Mouse (Mus musculus) kidney, embryonic 15.5 days (tissue): ENCODE measurements at regions not wholly inside any gene's neighbourhood (a gene's known extent, or its start where the extent isn't known, plus 50 kb on each side); places are given as distances from the start of the nearest gene placed in this dataset.

Source experiments
- ATAC-seq: fragments of 200-750 bp; cut with Nextera tagmentation; replicated peaks from 2 replicates; pipeline ENCODE4 v1.8.0; 2017; ENCODE audit warnings: moderate TSS enrichment; ENCODE audit not compliant: low FRiP score
- H3K27ac ChIP-seq: fragments of 300-500 bp; sonication (generic); 2 replicates; pipeline ENCODE4 v1.5.1; 2015; ENCODE audit warnings: mild to moderate bottlenecking, inconsistent platforms
- H3K27me3 ChIP-seq: fragments of 300-500 bp; sonication (generic); 2 replicates; pipeline ENCODE4 v1.6.1; 2015; ENCODE audit warnings: inconsistent platforms
- H3K36me3 ChIP-seq: fragments of 300-500 bp; sonication (generic); 2 replicates; pipeline ENCODE4 v1.6.1; 2015; ENCODE audit warnings: inconsistent platforms
- H3K4me1 ChIP-seq: fragments of 300-500 bp; sonication (generic); 2 replicates; pipeline ENCODE4 v1.6.1; 2015; ENCODE audit warnings: inconsistent platforms
- H3K4me2 ChIP-seq: fragments of 300-500 bp; sonication (generic); 2 replicates; pipeline ENCODE4 v1.6.1; 2015; ENCODE audit warnings: moderate library complexity, mild to moderate bottlenecking, inconsistent platforms
- H3K4me3 ChIP-seq: fragments of 300-500 bp; sonication (generic); replicated peaks from 2 replicates; pipeline ENCODE4 v1.5.1; 2015; ENCODE audit warnings: mild to moderate bottlenecking, inconsistent platforms
- H3K9ac ChIP-seq: fragments of 300-500 bp; sonication (generic); 2 replicates; pipeline ENCODE4 v1.6.1; 2015; ENCODE audit warnings: mild to moderate bottlenecking, inconsistent platforms
- H3K9me3 ChIP-seq: fragments of 300-500 bp; sonication (generic); replicated peaks from 2 replicates; pipeline ENCODE4 v1.6.1; 2016; ENCODE audit warnings: inconsistent platforms
- WGBS: fragments of 180-500 bp; shearing (Covaris S2); methylation state at CpG from one replicate; pipeline ENCODE4 v1.1.7; 2015; ENCODE audit warnings: mixed read lengths; 5-methylcytosine and 5-hydroxymethylcytosine counted together

DNA sequence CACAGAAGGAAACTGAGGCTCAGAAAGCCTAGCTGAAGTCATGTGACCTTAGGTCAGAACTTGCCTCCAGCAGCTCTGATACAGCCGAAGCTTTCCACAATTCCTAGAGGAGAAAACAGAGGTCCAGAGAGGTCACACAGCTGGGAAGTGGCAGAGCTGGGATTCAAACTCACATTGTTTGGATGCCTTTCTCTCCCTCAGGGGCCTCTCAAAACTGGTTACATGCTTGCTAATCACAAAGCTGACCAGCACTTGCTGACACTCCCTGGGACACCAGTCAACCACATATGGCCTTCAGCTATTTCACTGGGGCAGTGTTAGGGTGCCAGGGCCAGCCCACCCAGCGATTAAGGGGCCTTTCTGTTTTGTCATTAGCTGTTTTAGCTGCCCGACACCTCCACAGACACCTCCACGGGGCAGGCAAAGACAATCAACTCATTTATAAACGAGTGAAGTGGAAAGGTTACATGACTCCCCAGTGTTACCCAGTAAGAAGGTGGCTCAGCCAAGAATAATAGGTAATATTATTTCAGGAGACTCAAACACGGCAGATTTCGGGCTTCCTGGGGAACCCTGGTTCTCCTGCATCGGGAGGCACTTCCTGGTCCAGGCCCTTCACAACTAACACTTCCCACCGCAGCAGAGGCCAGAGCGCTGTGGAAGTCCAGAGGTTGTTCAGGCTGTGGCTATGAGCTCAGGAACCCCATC lies 71.4 kb downstream of the 2410131K14Rik start:
- no peaks in the 10 kb centered on the region for H3K9me3 ChIP-seq
- no peak for ATAC-seq
- no peak overlapping the region for H3K4me3 ChIP-seq
- peaks cover 33% of the 10 kb centered on the region for H3K27me3 ChIP-seq
- no peaks in the 10 kb centered on the region for H3K36me3 ChIP-seq
- no peak overlapping the region for H3K9ac ChIP-seq
- H3K4me2 ChIP-seq, result no peak overlapping the region
- 25% methylated on average over 10 of the region's 10 CpGs for WGBS
- H3K4me1 ChIP-seq, result peaks cover 11% of the 10 kb centered on the region
- no peak overlapping the region for H3K27ac ChIP-seq

GRCm38 (mm10) chr5:118318073-118318472 lies 73.0 kb downstream of the 2410131K14Rik start:
- H3K4me1 ChIP-seq, result peaks cover 22% of the 10 kb centered on the region
- no peak overlapping the region for H3K4me2 ChIP-seq
- no peak overlapping the region for H3K9ac ChIP-seq
- WGBS, result 74% methylated on average over 5 of the region's 5 CpGs
- peaks cover 33% of the 10 kb centered on the region for H3K27me3 ChIP-seq
- H3K36me3 ChIP-seq, result no peaks in the 10 kb centered on the region
- no peak for ATAC-seq
- H3K4me3 ChIP-seq, result no peak overlapping the region
- H3K27ac ChIP-seq, result no peak overlapping the region
- no peaks in the 10 kb centered on the region for H3K9me3 ChIP-seq

DNA sequence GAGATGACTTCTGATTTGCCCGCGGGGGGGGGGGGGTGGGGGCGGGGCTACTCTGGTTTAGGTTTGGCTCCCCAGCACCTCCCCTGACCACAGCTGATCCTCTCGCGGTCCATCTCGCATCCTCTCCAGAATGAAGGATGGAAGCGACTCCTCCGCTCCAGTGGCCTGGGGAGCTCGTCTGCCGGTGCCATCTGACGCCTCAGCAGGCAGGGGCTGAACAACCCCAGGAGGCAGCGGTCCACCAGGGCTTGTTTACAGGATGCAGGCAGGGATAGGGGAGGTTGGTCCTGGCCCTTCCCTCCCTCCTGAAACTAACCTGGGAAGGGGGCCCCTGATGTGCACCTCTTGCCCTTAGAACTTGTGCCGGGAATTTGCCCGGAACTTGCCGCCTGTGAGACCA lies 73.9 kb downstream of the 2410131K14Rik start:
- no peak for ATAC-seq
- Histone ChIP-seq H3K4me3 (no peak overlapping the region), H3K27me3 (peaks cover 32% of the 10 kb centered on the region), H3K36me3 (no peaks in the 10 kb centered on the region), H3K9me3 (no peaks in the 10 kb centered on the region), H3K4me2 (peak overlapping the region; percentile 35), H3K9ac (no peak overlapping the region), H3K4me1 (peaks cover 22% of the 10 kb centered on the region), H3K27ac (no peak overlapping the region)
- WGBS, result 9% methylated on average over 15 of the region's 15 CpGs

DNA sequence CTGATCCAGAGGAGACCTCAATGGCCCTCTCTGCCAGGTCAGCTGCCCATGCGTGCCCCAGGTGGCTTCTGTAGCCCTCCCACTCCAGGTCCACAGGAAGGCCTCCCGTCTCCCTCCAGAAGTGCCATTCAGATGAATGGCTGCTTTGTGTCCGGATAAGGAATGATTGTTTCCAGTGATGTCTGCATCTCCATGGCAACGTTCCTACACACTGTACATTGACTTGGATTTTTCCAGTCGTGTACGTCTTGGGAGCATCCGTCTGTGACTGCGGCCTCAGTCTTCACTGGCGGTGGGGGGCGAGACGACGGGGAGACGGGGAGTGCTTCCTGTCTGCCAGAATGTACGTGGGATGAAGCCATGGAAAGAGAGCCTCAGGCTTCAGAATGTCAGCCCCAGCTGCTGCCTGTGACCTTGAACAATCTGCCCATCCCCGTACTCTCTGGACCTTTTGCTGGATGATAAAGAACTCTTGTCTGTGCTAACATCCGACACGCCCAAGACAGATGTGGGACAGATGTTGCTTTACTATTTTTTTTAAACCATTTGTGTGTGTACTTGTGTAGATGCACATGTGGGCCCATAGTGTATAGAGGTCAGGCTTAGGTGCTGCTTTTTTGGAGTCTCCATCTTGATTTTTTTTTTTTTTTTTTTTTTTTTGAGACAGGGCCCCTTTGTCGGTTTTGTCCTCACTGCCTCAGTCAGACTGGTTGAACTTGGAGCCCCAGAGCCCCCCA lies 76.9 kb downstream of the 2410131K14Rik start:
- H3K27me3 ChIP-seq, result peaks cover 39% of the 10 kb centered on the region
- ATAC-seq, result peak; percentile 70; the same call in 1 of the 2 replicates
- no peak overlapping the region for H3K9ac ChIP-seq
- peaks cover 26% of the 10 kb centered on the region for H3K4me1 ChIP-seq
- 14% methylated on average over 18 of the region's 18 CpGs for WGBS
- no peak overlapping the region for H3K4me2 ChIP-seq
- H3K9me3 ChIP-seq, result no peaks in the 10 kb centered on the region
- no peak overlapping the region for H3K4me3 ChIP-seq
- H3K36me3 ChIP-seq, result no peaks in the 10 kb centered on the region
- no peak overlapping the region for H3K27ac ChIP-seq

GRCm38 (mm10) chr5:118323151-118323550 lies 78.1 kb downstream of the 2410131K14Rik start:
- 82% methylated on average over 2 of the region's 2 CpGs for WGBS
- peaks cover 36% of the 10 kb centered on the region for H3K4me1 ChIP-seq
- no peaks in the 10 kb centered on the region for H3K9me3 ChIP-seq

DNA sequence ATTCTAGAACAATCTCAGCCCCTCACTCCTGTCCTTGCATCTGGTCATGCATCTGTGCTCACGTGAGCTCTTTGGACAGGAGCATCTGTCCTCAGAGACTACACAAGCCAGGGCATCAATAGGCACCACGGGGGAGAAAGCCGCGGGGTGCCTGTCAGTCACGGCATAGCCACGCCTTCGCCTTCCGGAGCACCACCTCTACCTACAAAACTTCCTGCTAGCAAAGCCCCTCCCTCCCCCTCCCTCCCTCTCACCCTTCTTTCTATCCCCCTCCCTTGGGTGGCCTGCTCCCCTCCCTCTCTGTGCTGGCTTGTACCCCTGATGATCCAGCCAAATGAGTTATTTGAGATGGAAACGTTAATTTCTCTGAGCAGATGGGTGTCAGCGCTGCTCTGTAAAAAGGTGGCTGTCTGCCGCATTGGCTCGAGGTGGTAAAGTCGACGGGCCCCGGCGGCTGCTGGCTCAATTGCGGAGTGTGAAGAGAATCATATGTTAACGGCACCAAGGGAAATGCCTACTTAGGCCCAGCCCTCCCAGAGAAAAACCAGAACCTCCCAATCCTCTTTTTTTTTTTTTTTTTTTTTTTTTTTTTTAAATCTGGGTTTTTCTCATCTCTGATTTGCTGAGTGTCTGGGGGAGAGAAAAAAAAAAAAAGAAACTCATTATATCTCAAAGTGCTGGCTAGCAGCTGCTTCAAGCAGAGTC lies 82.0 kb downstream of the 2410131K14Rik start:
- Histone ChIP-seq H3K4me1 (peaks cover 38% of the 10 kb centered on the region), H3K27me3 (peaks cover 41% of the 10 kb centered on the region), H3K36me3 (no peaks in the 10 kb centered on the region), H3K9ac (no peak overlapping the region), H3K4me2 (peak overlapping the region; percentile 60), H3K4me3 (peak overlapping the region; percentile 30), H3K9me3 (no peaks in the 10 kb centered on the region), H3K27ac (no peak overlapping the region)
- 0 out of 2 replicates have a peak, but pooled peaks have one; percentile 23 for ATAC-seq
- under 1% methylated on average over 18 of the region's 18 CpGs for WGBS

More at GRCm38 (mm10) chr5:118323151-118323550, 78.1 kb downstream of the 2410131K14Rik start:
- Histone ChIP-seq H3K27me3 (peaks cover 30% of the 10 kb centered on the region), H3K36me3 (no peaks in the 10 kb centered on the region), H3K4me2 (no peak overlapping the region), H3K9ac (no peak overlapping the region), H3K27ac (no peak overlapping the region), H3K4me3 (no peak overlapping the region)
- no peak for ATAC-seq

DNA sequence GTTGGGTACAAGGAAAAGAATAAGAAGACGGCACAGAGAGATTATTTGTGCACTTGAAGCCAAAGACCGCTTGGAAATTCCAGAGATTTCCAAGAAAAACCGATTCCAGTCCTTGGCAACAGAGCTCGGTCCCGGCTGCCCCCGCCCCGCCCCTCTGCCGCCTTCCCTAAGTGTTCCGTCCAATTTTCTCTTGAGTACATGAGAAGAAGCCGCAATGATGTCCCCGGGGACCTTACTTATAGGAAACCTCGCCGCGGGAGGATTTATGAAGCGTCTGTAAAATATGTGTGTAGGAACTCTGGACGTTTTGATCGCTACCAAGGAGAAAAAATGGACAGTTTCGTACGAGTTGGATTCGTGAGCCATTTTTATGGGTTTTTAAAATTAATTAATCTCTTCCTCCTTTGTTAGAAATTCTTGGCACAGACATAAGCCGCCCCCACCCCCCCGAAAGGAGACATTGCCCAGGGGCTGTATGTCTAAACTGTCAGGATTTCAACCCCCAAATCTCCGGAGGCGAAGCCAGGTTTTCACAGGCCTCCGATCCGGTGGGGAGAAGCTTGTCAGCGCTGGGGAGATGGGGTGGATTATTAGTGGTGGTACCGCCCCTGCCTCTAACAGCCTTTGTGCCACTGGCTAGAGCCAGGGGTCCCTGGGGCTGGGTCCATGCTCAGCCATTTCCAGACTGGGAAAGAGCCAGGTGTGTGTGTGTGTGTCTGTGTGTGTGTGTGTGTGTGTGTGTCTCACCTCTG lies 83.1 kb downstream of the 2410131K14Rik start:
- no peak for ATAC-seq
- WGBS, result 3% methylated on average over 28 of the region's 28 CpGs
- H3K9ac ChIP-seq, result no peak overlapping the region
- H3K27ac ChIP-seq, result no peak overlapping the region
- peaks cover 39% of the 10 kb centered on the region for H3K4me1 ChIP-seq
- peak overlapping the region; percentile 30 for H3K4me3 ChIP-seq
- H3K27me3 ChIP-seq, result peaks cover 45% of the 10 kb centered on the region
- no peaks in the 10 kb centered on the region for H3K9me3 ChIP-seq
- peak overlapping the region; percentile 60 for H3K4me2 ChIP-seq
- H3K36me3 ChIP-seq, result no peaks in the 10 kb centered on the region

DNA sequence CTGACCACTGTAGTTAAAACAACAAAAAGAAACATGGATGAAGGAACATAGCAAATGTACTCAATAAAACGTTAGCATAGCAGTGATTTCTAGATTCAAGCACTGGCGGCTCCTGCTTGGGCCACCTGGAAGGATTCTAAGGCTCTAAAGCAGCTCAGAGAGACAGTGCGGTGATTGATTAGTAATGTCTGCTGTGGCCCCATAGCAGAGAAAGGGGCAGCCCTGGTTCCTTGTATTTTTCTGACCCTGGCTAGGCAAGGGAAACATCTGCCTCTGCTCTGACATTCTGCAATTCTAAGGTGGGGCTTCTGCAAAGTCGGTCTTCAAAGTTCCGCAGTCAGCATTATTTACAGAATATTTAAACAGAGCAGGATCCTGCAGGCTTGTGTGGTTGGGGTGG lies 84.1 kb downstream of the 2410131K14Rik start:
- Histone ChIP-seq H3K27me3 (peaks cover 53% of the 10 kb centered on the region), H3K9ac (no peak overlapping the region), H3K4me3 (no peak overlapping the region), H3K4me2 (no peak overlapping the region), H3K4me1 (peaks cover 39% of the 10 kb centered on the region), H3K36me3 (no peaks in the 10 kb centered on the region), H3K9me3 (no peaks in the 10 kb centered on the region), H3K27ac (no peak overlapping the region)
- WGBS, result 70% methylated on average over 5 of the region's 5 CpGs
- no peak for ATAC-seq

DNA sequence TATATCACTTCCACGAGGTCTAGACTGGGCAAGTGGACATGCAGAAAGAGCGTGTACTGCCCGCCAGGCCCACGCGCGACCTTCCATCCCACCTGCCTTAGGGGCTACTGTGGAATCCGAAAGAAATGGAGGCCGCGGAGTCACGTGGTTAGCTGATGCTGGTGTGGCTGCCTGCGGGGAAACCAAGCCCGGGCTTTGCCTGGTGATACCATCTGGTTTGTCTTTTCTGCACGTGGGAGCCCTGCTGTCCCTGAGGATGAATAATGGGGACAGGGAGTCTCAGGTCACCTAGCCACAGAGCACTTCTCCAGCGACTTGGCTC lies 86.2 kb downstream of the 2410131K14Rik start:
- H3K4me3 ChIP-seq, result peak overlapping the region; percentile 41
- no peaks in the 10 kb centered on the region for H3K9me3 ChIP-seq
- H3K4me1 ChIP-seq, result peaks cover 39% of the 10 kb centered on the region
- peak; percentile 31; the same call in 1 of the 2 replicates for ATAC-seq
- H3K27ac ChIP-seq, result no peak overlapping the region
- no peak overlapping the region for H3K9ac ChIP-seq
- WGBS, result 15% methylated on average over 14 of the region's 14 CpGs
- H3K27me3 ChIP-seq, result peaks cover 51% of the 10 kb centered on the region
- H3K36me3 ChIP-seq, result no peaks in the 10 kb centered on the region
- H3K4me2 ChIP-seq, result peak overlapping the region; percentile 79

DNA sequence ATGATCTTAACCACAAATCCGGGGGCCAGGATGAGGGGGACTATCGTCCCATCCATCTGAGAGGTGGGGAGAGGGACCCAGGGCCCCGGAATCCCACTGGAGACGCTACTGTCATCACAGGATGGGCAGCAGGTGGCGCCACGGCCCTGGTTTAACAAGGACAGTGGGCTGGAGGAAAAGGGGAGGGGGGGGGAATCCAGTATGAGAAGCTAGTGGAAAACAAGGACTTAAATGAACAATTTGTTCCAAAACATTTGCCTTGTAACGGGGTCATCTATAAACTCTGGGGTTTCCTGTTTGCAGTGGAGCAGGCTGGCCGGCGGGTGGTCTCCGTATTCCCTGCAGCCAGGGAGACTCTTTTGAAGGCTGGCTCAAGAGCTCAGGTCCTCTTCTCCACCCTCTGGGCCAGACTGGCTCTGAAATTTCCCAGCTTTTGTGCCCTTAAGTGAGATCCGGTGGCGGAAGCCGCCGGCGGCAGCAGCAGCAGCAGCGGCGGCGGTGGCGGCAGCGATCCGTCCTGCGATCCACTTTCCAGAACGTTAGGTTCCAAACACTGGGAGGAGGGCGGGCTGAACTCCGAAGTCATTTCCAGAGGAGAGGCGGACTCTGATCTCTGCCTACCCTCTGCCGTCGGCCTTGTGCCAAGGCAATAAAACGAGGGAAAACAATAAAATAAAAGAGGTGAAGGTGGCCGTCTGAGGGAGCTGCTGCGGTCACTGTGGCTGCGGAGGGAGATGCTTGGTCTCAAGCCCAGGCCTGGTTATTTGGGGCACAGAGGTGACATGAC lies 86.8 kb downstream of the 2410131K14Rik start:
- Histone ChIP-seq H3K27me3 (peaks cover 47% of the 10 kb centered on the region), H3K9ac (peak overlapping the region; percentile 41), H3K36me3 (no peaks in the 10 kb centered on the region), H3K4me2 (peak overlapping the region; percentile 79), H3K4me3 (peak overlapping the region; percentile 41), H3K4me1 (peaks cover 36% of the 10 kb centered on the region), H3K27ac (peak overlapping the region; percentile 91), H3K9me3 (no peaks in the 10 kb centered on the region)
- WGBS, result under 1% methylated on average over 32 of the region's 32 CpGs
- peak; percentile 65 for ATAC-seq

GRCm38 (mm10) chr5:118334054-118334453 lies 89.0 kb downstream of the 2410131K14Rik start:
- Histone ChIP-seq H3K9ac (no peak overlapping the region), H3K4me3 (no peak overlapping the region), H3K36me3 (no peaks in the 10 kb centered on the region), H3K27ac (no peak overlapping the region), H3K27me3 (peaks cover 40% of the 10 kb centered on the region), H3K4me2 (no peak overlapping the region), H3K4me1 (peaks cover 17% of the 10 kb centered on the region), H3K9me3 (no peaks in the 10 kb centered on the region)
- WGBS, result 93% methylated on average over 2 of the region's 2 CpGs
- no peak for ATAC-seq
